ENCODE assay signal across 8 mouse cellular contexts in the genomic region with DNA sequence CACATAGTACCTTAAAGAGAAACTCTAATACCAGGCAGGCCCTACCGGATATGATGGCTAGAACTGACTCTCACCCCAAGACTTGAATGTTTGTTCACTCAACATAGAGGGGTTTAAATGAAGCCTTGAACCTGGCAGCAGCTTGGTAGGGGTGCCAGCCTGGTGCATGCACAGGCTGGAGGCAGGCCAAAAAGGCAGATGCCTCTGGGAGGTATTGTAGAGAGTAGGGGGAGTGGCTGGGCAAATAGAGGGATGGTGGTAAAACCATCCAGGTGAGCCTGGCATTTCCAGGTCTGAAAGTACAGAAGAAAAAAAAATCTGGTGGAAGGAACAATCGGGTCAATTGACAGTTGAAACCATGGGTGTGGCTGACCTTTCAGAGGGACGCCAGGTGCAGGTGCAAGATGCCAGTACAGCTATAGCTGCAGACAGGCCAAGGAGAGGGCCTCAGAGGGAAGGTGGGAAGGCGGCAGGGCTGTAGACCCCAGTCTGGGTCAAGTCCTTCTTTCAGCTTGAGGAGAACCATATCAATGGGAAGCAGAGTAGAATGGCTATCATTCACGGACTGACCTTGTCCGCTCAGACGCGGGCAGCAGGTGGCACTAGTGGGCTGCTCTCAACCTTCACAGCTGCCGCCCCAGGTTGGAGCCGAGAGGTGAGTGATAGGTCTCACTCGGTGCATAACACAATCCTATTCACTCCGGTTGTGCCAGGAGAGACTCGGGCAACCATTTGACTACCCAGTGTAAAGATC. TPM values are rescaled to one million over a fixed set of nuclear protein-coding genes. Genes with fewer than 3 reads are reported as not detected.
DNase-seq lines count a peak whose midpoint lies in the region; ATAC-seq and TF ChIP-seq lines count a peak whose summit lies in the region.

No protein-coding gene starts in this region.

- no peaks in the 10 kb centered on the region for H3K36me3 ChIP-seq in forebrain, embryonic 10.5 days (replicated peaks)
- no peaks in the 10 kb centered on the region for H3K36me3 ChIP-seq in hindbrain, embryonic 10.5 days

- DNase-seq in MN1 (ENCODE audit: low spot score): peak; percentile 79
- DNase-seq in brain, embryonic 14.5 days (ENCODE audit: low read depth): peak; percentile 80
- DNase-seq in forebrain, embryonic 10.5 days (ENCODE audit: extremely low spot score, low spot score): peak; percentile 71
- peak; percentile 64 for DNase-seq in hindbrain, embryonic 10.5 days (ENCODE audit: low spot score)
- DNase-seq in layer of hippocampus, postnatal 14 days (ENCODE audit: low spot score in 2 of 2): peak; percentile 46 to 49
- DNase-seq in lung, postnatal 25 days (ENCODE audit: low spot score): peak; percentile 81
- peak; percentile 82 for DNase-seq in retina, postnatal 1 day

- no peak for ATAC-seq in activated CD4-positive, CD25-positive, alpha-beta regulatory T cell, adult 4 months

- WGBS in forebrain, embryonic 10.5 days: 13% methylated on average over 13 of the region's 13 CpGs
- 12% methylated on average over 13 of the region's 13 CpGs for WGBS in hindbrain, embryonic 10.5 days

- peak; percentile 93 for TF ChIP-seq CTCF in brain, embryonic 14.5 days (IDR thresholded peaks at IDR 0.05; ENCODE audit: borderline replicate concordance, extremely low read depth, insufficient read depth, insufficient read length)

- H3K9me3 ChIP-seq in forebrain, embryonic 10.5 days: no peaks in the 10 kb centered on the region
- H3K9me3 ChIP-seq in hindbrain, embryonic 10.5 days: no peaks in the 10 kb centered on the region

- H3K4me1 ChIP-seq in forebrain, embryonic 10.5 days: peaks cover 11% of the 10 kb centered on the region
- peaks cover 7% of the 10 kb centered on the region; the same call in 1 of the 2 replicates for H3K4me1 ChIP-seq in hindbrain, embryonic 10.5 days (replicated peaks)

- peak overlapping the region; percentile 13; the same call in 1 of the 2 replicates for H3K4me3 ChIP-seq in forebrain, embryonic 10.5 days
- peak overlapping the region; percentile 18; the same call in 1 of the 2 replicates for H3K4me3 ChIP-seq in hindbrain, embryonic 10.5 days

- H3K27ac ChIP-seq in forebrain, embryonic 10.5 days: no peak overlapping the region
- H3K27ac ChIP-seq in hindbrain, embryonic 10.5 days: no peak overlapping the region

- peaks cover 41% of the 10 kb centered on the region for H3K27me3 ChIP-seq in forebrain, embryonic 10.5 days (ENCODE audit: poor library complexity, severe bottlenecking)
- H3K27me3 ChIP-seq in hindbrain, embryonic 10.5 days (ENCODE audit: insufficient read depth, poor library complexity, severe bottlenecking): peaks cover 29% of the 10 kb centered on the region

- no peak for TF ChIP-seq POLR2A in brain, embryonic 14.5 days (IDR thresholded peaks at IDR 0.05; ENCODE audit: borderline replicate concordance, extremely low read depth, insufficient read depth, insufficient read length, poor library complexity, severe bottlenecking)

RNA-seq across cellular contexts. Expression of gene Mob2, which starts 9.8 kb away (rescaled TPM):
- polyA plus RNA-seq in brain, embryonic 14.5 days (2012; rRNA removed): 39.4 and 46.5 TPM in 2 replicates
- 60.9 and 65.7 TPM in 2 replicates for polyA plus RNA-seq in forebrain, embryonic 10.5 days (2016; fragmentation: Nextera tagmentation; extraction: Ambion mirVana)
- 61.4 and 62.4 TPM in 2 replicates for polyA plus RNA-seq in hindbrain, embryonic 10.5 days (2016; fragmentation: Nextera tagmentation; extraction: Ambion mirVana)
- total RNA-seq in layer of hippocampus, postnatal 14 days (2021): 10 to 100 TPM; 23.6 to 27.1 TPM
- polyA plus RNA-seq in activated CD4-positive, CD25-positive, alpha-beta regulatory T cell, adult 4 months (2017; shearing (Covaris generic)): 10 to 100 TPM; 55.7 to 62.4 TPM

RNA-seq across cellular contexts. Expression of gene Dusp8, which starts 25.0 kb away (rescaled TPM):
- polyA plus RNA-seq in brain, embryonic 14.5 days (2012; rRNA removed): 93.1 and 145 TPM in 2 replicates
- 3.6 and 7.3 TPM in 2 replicates for polyA plus RNA-seq in forebrain, embryonic 10.5 days (2016; fragmentation: Nextera tagmentation; extraction: Ambion mirVana)
- 7.8 and 20.1 TPM in 2 replicates for polyA plus RNA-seq in hindbrain, embryonic 10.5 days (2016; fragmentation: Nextera tagmentation; extraction: Ambion mirVana)
- 100 to 1,000 TPM; 139 to 140 TPM for total RNA-seq in layer of hippocampus, postnatal 14 days (2021)
- polyA plus RNA-seq in activated CD4-positive, CD25-positive, alpha-beta regulatory T cell, adult 4 months (2017; shearing (Covaris generic)): under 1 TPM; 0.09 to 0.16 TPM

RNA-seq across cellular contexts. Expression of gene Gm45618, which starts 49.9 kb away (rescaled TPM):
- not detected in 2 replicates for polyA plus RNA-seq in brain, embryonic 14.5 days (2012; rRNA removed)
- polyA plus RNA-seq in forebrain, embryonic 10.5 days (2016; fragmentation: Nextera tagmentation; extraction: Ambion mirVana): 0.38 TPM in 1 of 2 replicates, not detected in the other
- not detected in 2 replicates for polyA plus RNA-seq in hindbrain, embryonic 10.5 days (2016; fragmentation: Nextera tagmentation; extraction: Ambion mirVana)
- not detected for total RNA-seq in layer of hippocampus, postnatal 14 days (2021)
- polyA plus RNA-seq in activated CD4-positive, CD25-positive, alpha-beta regulatory T cell, adult 4 months (2017; shearing (Covaris generic)): not detected
